Mouse (Mus musculus) intestine, postnatal 0 days (tissue): ENCODE data around the gene 2010111I01Rik. TPM values are rescaled to one million over a fixed set of nuclear protein-coding genes. Genes with fewer than 3 reads are reported as not detected.
"Not testable (repeated sequence)": the region's sequence is repeated elsewhere in the genome, so short reads cannot be mapped to it uniquely, and the experiment has no call there.

Experiments
- ATAC-seq: fragments of 200-750 bp; cut with Nextera tagmentation; 2 replicates; pipeline ENCODE4 v1.8.0; 2017; ENCODE audit warnings: mild to moderate bottlenecking, moderate TSS enrichment, moderate library complexity
- H3K27ac ChIP-seq: fragments of 300-500 bp; sonication (generic); 2 replicates; pipeline ENCODE4 v1.5.1; 2014; ENCODE audit warnings: mild to moderate bottlenecking, low read depth, low read length, moderate library complexity
- H3K27me3 ChIP-seq: fragments of 300-500 bp; sonication (generic); replicated peaks from 2 replicates; pipeline ENCODE4 v1.6.1; 2014; ENCODE audit warnings: low read length, mixed read lengths; ENCODE audit not compliant: control insufficient read depth, insufficient read depth
- H3K36me3 ChIP-seq: fragments of 300-500 bp; sonication (generic); 2 replicates; pipeline ENCODE4 v1.6.1; 2014; ENCODE audit warnings: mild to moderate bottlenecking, moderate library complexity; ENCODE audit not compliant: control insufficient read depth, insufficient read depth
- H3K4me1 ChIP-seq: fragments of 300-500 bp; sonication (generic); replicated peaks from 2 replicates; pipeline ENCODE4 v1.6.1; 2014; ENCODE audit warnings: antibody characterized with exemption, low read length, mixed read lengths; ENCODE audit not compliant: control insufficient read depth, insufficient read depth
- H3K4me2 ChIP-seq: fragments of 300-500 bp; sonication (generic); replicated peaks from 2 replicates; pipeline ENCODE4 v1.6.1; 2014; ENCODE audit warnings: low read depth, mild to moderate bottlenecking, moderate library complexity
- H3K4me3 ChIP-seq: fragments of 300-500 bp; sonication (generic); 2 replicates; pipeline ENCODE4 v1.5.1; 2014; ENCODE audit warnings: low read depth, low read length
- H3K9ac ChIP-seq: fragments of 300-500 bp; sonication (generic); 2 replicates; pipeline ENCODE4 v1.6.1; 2014; ENCODE audit warnings: mild to moderate bottlenecking, low read depth, low read length
- H3K9me3 ChIP-seq: fragments of 300-500 bp; sonication (generic); 2 replicates; pipeline ENCODE4 v1.6.1; 2016; ENCODE audit warnings: mixed run types; ENCODE audit not compliant: control insufficient read depth
- CTCF ChIP-seq: sonication (generic); IDR thresholded peaks from 2 replicates; pipeline ENCODE4 v1.5.1; 2016; ENCODE audit warnings: low read depth, mild to moderate bottlenecking, control low read depth, antibody characterized with exemption, moderate library complexity
- WGBS: fragments of 180-500 bp; shearing (Covaris S2); extraction: QIAGEN DNeasy Blood & Tissue Kit; methylation state at CpG from one replicate; pipeline ENCODE4 v1.1.7; 2014; 5-methylcytosine and 5-hydroxymethylcytosine counted together
- polyA plus RNA-seq: library from polyadenylated mRNA; unstranded; fragments of >200 nt; fragmentation: Nextera tagmentation; extraction: Ambion mirVana; gene quantifications from 2 replicates; pipeline ENCODE4 v1.2.1, GENCODE M21; 2015

2010111I01Rik gene
- polyA plus RNA-seq, 1 experiment from 2014 or later = 72.7 TPM

GRCm38 (mm10) chr13:63313247-63313646 lies 348.6 kb downstream of the 2010111I01Rik start:
- Histone ChIP-seq H3K4me1 (no peaks in the 10 kb centered on the region), H3K27ac (no peak overlapping the region), H3K9ac (no peak overlapping the region), H3K27me3 (no peaks in the 10 kb centered on the region), H3K4me3 (no peak overlapping the region), H3K4me2 (no peak overlapping the region), H3K36me3 (peaks cover 20% of the 10 kb centered on the region), H3K9me3 (no peaks in the 10 kb centered on the region)
- ATAC-seq = no peak
- WGBS = 100% methylated on average over 1 of the region's 1 CpGs
- no peak for TF ChIP-seq CTCF

DNA sequence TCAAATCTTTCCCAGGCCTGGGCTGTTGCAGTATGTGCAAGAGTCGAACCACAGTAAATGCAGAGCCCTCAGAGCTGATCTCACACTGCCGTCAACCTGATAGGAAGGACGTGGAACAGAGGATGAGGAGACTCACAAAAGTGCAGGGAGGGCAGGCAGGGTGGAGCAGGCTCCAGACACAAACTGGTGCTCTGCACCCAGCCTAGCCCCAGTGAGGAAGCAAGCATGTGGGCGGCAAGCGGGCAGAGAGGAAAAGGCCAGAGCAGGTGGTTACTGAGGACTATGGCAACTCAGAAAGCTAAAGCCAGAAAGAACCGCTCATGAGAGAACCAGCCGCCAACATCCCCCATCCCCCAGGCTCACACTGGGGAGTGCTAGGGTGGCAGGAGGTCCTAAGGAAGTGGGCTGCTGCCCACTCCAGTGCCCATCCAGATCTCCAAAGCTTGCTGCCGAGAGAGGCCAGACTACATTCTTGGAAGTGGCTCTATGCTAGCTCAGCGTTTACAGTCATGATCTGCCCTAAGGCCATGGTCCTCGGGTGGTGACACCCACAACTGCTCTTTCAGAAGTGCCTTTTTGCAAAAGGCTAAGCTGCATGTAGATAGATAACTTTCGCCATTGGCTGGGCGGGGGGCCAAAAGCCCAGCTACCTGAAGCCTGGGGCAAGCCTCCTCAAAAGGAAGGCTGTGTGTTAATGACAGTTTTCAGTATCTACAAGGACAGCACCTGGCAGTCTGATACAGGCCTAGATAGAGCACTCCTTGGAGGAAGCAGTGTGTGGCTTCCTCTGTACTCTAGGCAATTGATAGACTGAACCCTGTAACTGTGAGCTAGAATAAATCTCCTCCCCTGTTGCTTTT lies 349.3 kb downstream of the 2010111I01Rik start:
- TF ChIP-seq CTCF = no peak
- no peak for ATAC-seq
- H3K27ac ChIP-seq = no peak overlapping the region

GRCm38 (mm10) chr13:63314608-63314920 lies 349.9 kb downstream of the 2010111I01Rik start:
- H3K4me2 ChIP-seq = no peak overlapping the region
- no peak overlapping the region for H3K9ac ChIP-seq
- no peak for TF ChIP-seq CTCF
- H3K4me3 ChIP-seq = no peak overlapping the region
- no peak overlapping the region for H3K27ac ChIP-seq
- no peak for ATAC-seq
- H3K36me3 ChIP-seq = peaks cover 20% of the 10 kb centered on the region
- H3K9me3 ChIP-seq = no peaks in the 10 kb centered on the region
- H3K4me1 ChIP-seq = no peaks in the 10 kb centered on the region
- WGBS = 76% methylated on average over 4 of the region's 4 CpGs
- H3K27me3 ChIP-seq = no peaks in the 10 kb centered on the region

More for the DNA sequence above, 349.3 kb downstream of the 2010111I01Rik start:
- no peak overlapping the region for H3K4me3 ChIP-seq
- H3K27me3 ChIP-seq = no peaks in the 10 kb centered on the region
- H3K4me2 ChIP-seq = no peak overlapping the region
- WGBS = 79% methylated on average over 12 of the region's 12 CpGs
- H3K9ac ChIP-seq = no peak overlapping the region
- no peaks in the 10 kb centered on the region for H3K9me3 ChIP-seq
- H3K36me3 ChIP-seq = peaks cover 20% of the 10 kb centered on the region
- no peaks in the 10 kb centered on the region for H3K4me1 ChIP-seq

- H3K4me1 ChIP-seq, ATAC-seq, H3K27ac ChIP-seq, H3K4me2 ChIP-seq, H3K27me3 ChIP-seq, H3K9me3 ChIP-seq, H3K9ac ChIP-seq, H3K4me3 ChIP-seq: not testable (repeated sequence)
- H3K36me3 ChIP-seq = peaks cover 20% of the 10 kb centered on the region
- 97% methylated on average over 4 of the region's 4 CpGs for WGBS
Observed at GRCm38 (mm10) chr13:63315111-63315510, 350.4 kb downstream of the 2010111I01Rik start.

GRCm38 (mm10) chr13:63315777-63316176 lies 351.1 kb downstream of the 2010111I01Rik start:
- no peak overlapping the region for H3K27ac ChIP-seq
- 87% methylated on average over 6 of the region's 6 CpGs for WGBS
- H3K4me3 ChIP-seq = no peak overlapping the region
- H3K9me3 ChIP-seq = no peaks in the 10 kb centered on the region
- TF ChIP-seq CTCF = no peak
- no peak for ATAC-seq
- no peak overlapping the region for H3K9ac ChIP-seq
- no peak overlapping the region for H3K4me2 ChIP-seq
- peaks cover 20% of the 10 kb centered on the region for H3K36me3 ChIP-seq
- no peaks in the 10 kb centered on the region for H3K4me1 ChIP-seq
- no peaks in the 10 kb centered on the region for H3K27me3 ChIP-seq

DNA sequence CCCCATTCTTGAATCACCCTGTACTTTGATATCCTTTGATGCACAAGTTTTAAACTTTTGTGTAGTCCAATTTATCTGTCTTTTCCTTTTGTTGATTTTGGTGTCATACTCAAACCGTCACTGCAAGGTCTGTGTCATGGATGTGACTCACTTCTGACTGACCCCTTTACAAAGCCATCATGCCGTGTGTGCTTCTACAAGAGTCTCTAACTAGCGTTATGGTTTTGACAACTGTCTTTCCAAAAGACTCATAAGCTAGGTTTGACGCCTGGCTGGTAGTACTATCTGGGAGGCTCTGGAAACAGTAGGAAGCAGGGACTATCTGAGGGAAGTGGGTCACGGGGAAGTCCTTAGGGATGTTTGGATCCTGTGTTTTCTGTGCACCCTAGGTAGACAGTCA lies 351.7 kb downstream of the 2010111I01Rik start:
- H3K4me3 ChIP-seq = no peak overlapping the region
- 93% methylated on average over 5 of the region's 5 CpGs for WGBS
- H3K9ac ChIP-seq = no peak overlapping the region
- H3K27me3 ChIP-seq = no peaks in the 10 kb centered on the region
- peaks cover 20% of the 10 kb centered on the region for H3K36me3 ChIP-seq
- H3K9me3 ChIP-seq = no peaks in the 10 kb centered on the region
- no peak overlapping the region for H3K4me2 ChIP-seq
- no peaks in the 10 kb centered on the region for H3K4me1 ChIP-seq
- ATAC-seq = no peak
- H3K27ac ChIP-seq = no peak overlapping the region
- TF ChIP-seq CTCF = no peak
